Mouse (Mus musculus) gastrocnemius, postnatal 36 days (tissue): ENCODE measurements at regions not wholly inside any gene's neighbourhood (a gene's known extent, or its start where the extent isn't known, plus 50 kb on each side); places are given as distances from the start of the nearest gene placed in this dataset.

Source experiments
- DNase-seq, 2 experiments: peaks; one replicate each; pipeline ENCODE4 v3.0.0; 2022
- intact Hi-C: fragments of 180-260 bp; cut with DNase I; formaldehyde crosslinking; loops from one replicate; pipeline ENCODE4 v1.15.1; 2025
- microRNA-seq, 2 experiments: library from miRNA; unstranded; fragments of <30 nt; microRNA quantifications; one replicate each; pipeline ENCODE4 v1.2.0; 2021

GRCm38 (mm10) chr13:84060906-84061305 is 161.2 kb upstream of the Tmem161b start:
- no peak for DNase-seq
- intact Hi-C loops = no loop called here

- intact Hi-C loops = no loop called here
- DNase-seq = no peak
Measured at GRCm38 (mm10) chr13:84061820-84062480, 160.1 kb upstream of the Tmem161b start.

DNA sequence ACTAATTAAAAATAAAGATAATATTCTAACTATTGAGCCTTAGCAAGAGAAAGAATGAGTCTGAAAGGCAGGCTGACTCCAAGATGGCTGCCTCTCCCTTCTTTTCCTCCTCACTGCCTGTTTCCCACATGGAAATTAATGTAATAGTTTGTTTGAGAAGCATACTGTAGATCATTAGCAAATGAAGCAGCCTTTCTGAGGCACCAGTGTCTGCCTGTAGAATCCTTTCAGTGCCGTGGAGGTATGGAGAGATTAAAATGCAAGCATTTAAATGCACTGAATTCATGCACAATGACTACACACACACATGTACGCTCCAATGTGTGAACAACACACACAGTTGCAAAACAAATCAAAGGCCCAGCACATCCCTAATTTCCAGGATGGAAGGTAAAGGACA is 159.5 kb upstream of the Tmem161b start:
- no peak for DNase-seq
- intact Hi-C loops = no loop called here

- intact Hi-C loops = no loop called here
- DNase-seq = no peak
Measured at GRCm38 (mm10) chr13:84063406-84063805, 158.7 kb upstream of the Tmem161b start.

GRCm38 (mm10) chr13:84064291-84064940 is 157.7 kb upstream of the Tmem161b start:
- no peak for DNase-seq
- intact Hi-C loops = no loop called here

GRCm38 (mm10) chr13:84065256-84065898 is 156.7 kb upstream of the Tmem161b start:
- intact Hi-C loops = no loop called here
- DNase-seq = no peak

- no peak for DNase-seq
- intact Hi-C loops = no loop called here
Measured at GRCm38 (mm10) chr13:84066211-84066959, 155.7 kb upstream of the Tmem161b start.

DNA sequence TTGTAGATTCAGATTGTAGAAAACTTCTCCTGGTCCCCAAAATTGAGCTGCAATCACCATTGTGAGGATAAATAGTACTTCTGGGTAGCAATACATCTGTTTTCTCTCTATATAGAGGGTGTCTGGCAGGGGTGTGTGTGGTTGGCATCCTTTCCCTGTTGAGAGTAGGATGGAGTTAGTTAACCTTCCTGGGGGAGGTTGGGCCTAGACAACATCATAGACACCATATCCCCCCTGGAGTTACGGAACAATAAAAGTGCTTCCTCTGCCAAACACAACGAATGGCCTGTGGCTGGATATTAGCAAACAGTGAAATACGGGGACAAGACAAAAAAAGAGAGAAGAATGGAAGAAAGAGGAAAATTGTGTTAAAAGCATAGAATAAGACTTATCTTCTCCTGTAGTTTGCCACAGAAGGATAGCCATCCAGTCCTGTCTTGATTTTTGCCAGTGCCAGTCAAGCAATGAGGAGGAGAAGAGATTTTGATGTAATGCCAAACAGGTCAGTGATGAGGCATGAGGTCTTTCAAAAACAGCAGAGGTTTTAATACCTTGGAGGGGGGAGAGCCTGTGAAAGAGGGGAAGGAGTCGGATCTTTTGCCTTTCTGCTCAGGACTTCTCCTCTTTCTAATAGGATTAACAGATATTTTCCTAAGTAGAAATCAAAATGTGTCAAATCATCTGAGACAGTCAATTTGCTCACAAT is 155.0 kb upstream of the Tmem161b start:
- no peak for DNase-seq
- intact Hi-C loops = no loop called here

DNA sequence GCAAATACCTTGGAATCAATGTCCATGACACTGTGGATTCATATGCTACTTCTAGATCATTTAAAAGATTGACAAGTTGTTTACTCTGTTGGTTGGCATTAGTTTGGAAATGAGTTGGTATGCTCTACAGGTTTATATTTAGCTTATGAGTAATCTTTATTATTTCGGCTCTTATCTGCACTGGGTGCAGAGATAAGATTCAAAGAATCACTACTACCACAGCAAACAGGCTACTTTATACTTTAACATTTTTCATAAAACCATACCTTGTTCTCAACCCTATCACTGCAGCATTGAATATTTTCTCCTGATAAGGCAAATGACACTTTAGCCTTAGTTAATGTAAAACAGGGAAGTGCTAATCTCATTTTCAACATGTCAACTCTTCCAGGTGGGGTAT is 153.7 kb upstream of the Tmem161b start:
- intact Hi-C loops = no loop called here
- DNase-seq = no peak

Small RNA genes lying in the stretch of these regions (microRNA-seq; reads per million reads assigned to microRNA genes)
- 0 reads per million in 2 experiments for gene Mir9-2
